Mouse (Mus musculus): ENCODE measurements at regions not wholly inside any gene's neighbourhood (a gene's known extent, or its start where the extent isn't known, plus 50 kb on each side); places are given as distances from the start of the nearest gene placed in this dataset.

DNA sequence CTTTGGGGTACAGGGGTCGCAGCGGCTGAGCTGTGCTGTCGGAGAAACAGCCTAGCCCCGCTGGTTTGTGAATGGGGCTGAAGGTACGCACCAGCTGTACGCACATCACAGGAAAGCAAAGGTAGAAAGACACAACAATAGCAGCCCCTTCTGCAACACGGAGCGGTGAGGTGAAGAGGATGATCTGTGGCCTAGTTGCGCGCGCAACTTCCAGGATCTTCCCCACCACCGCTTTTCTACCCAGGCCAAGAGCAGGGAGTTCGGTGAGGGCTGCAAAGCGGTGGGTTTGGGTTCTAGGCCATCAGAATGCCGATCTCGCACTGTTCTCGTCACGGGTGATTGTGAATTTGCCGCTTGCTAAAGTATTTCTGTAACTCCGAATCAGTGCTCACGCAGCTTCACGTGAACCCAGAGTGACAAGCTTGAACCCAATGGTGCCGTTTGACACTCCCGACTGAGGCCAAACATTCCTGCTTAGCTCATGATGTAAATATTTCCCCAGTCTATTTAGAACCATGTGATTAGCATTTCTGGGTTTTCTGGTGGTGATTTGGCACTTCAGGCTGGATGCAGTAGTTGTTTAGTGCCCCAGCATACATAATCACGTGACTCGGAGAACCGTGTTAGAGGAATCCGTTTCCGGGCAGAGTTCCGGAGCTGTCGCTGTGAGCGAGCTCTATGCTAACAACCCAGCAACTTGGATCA lies 54.7 kb downstream of the Cryaa start:
- H3K36me3 ChIP-seq (ENCODE audit: control insufficient read depth, insufficient read depth, low read length): no peaks in the 10 kb centered on the region
- ATAC-seq (ENCODE audit: insufficient number of reproducible peaks, low FRiP score, low TSS enrichment, low read depth) (no peak), DNase-seq (ENCODE audit: low spot score) (no peak)
- WGBS: 91% methylated on average over 32 of the region's 32 CpGs
- H3K9ac ChIP-seq (ENCODE audit: low read length): no peak overlapping the region
- H3K9me3 ChIP-seq (ENCODE audit: control insufficient read depth, low read length): no peaks in the 10 kb centered on the region
- H3K27ac ChIP-seq (replicated peaks; ENCODE audit: low read depth, low read length): no peak overlapping the region
- H3K4me3 ChIP-seq (ENCODE audit: low read depth, low read length): no peak overlapping the region
- H3K4me2 ChIP-seq (ENCODE audit: low read depth, severe bottlenecking): no peak overlapping the region
- peaks cover 5% of the 10 kb centered on the region for H3K4me1 ChIP-seq (ENCODE audit: control insufficient read depth, insufficient read depth, low read length)
- H3K27me3 ChIP-seq (ENCODE audit: control insufficient read depth, insufficient read depth, low read length): no peaks in the 10 kb centered on the region

DNA sequence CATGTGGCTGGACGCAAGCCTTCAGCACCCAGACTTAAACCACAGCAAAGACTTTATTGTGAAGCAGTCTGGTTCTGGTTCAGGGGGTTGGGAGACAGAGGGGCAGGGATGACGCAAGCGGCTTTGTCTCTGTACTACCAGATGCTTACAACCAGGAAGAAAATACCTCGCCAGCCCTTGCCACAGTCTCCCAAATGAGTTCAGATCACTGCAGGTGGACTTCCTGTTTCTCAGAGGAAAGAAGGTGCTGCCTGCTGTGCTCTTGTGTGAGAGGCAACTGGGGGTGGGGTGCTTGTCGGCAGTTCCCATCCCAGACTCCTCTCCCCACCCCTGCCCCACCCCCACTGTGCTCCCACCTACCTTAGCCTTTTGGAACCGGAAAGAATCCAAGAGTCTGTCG lies 56.9 kb downstream of the Cryaa start:
- no peaks in the 10 kb centered on the region for H3K9me3 ChIP-seq (ENCODE audit: control insufficient read depth, low read length)
- H3K4me2 ChIP-seq (ENCODE audit: low read depth, severe bottlenecking): no peak overlapping the region
- WGBS: 43% methylated on average over 7 of the region's 7 CpGs
- H3K27ac ChIP-seq (replicated peaks; ENCODE audit: low read depth, low read length): no peak overlapping the region
- ATAC-seq (ENCODE audit: insufficient number of reproducible peaks, low FRiP score, low TSS enrichment, low read depth): no peak
- H3K36me3 ChIP-seq (ENCODE audit: control insufficient read depth, insufficient read depth, low read length): no peaks in the 10 kb centered on the region
- peaks cover 5% of the 10 kb centered on the region for H3K4me1 ChIP-seq (ENCODE audit: control insufficient read depth, insufficient read depth, low read length)
- no peak overlapping the region for H3K4me3 ChIP-seq (ENCODE audit: low read depth, low read length)
- H3K27me3 ChIP-seq (ENCODE audit: control insufficient read depth, insufficient read depth, low read length): no peaks in the 10 kb centered on the region
- no peak overlapping the region for H3K9ac ChIP-seq (ENCODE audit: low read length)
- no peak for DNase-seq (ENCODE audit: low spot score)

DNA sequence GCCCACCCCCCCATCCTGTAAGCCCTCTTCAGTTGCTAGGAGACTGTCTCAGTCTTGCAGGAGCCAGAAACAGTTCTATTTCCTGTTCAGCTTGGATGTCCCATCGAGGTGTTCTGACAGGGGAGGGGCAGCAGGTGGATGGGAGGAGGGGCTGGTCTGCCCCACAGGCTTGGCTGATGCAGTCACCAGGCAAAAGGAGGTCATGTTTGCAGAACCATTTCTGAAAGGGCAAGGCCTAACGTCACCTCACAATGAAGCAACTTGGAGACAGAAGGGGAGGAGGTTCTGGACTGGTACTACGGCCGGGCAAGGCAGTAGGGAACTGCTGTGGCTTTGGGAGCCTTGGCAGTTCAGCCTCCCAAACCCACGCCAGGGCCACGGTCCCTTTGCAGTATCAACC lies 59.1 kb downstream of the Cryaa start:
- 90% methylated on average over 6 of the region's 6 CpGs for WGBS
- ATAC-seq (ENCODE audit: insufficient number of reproducible peaks, low FRiP score, low TSS enrichment, low read depth): no peak
- Histone ChIP-seq H3K27me3 (ENCODE audit: control insufficient read depth, insufficient read depth, low read length) (no peaks in the 10 kb centered on the region), H3K9me3 (ENCODE audit: control insufficient read depth, low read length) (no peaks in the 10 kb centered on the region), H3K4me1 (ENCODE audit: control insufficient read depth, insufficient read depth, low read length) (peaks cover 5% of the 10 kb centered on the region), H3K4me3 (ENCODE audit: low read depth, low read length) (no peak overlapping the region), H3K4me2 (ENCODE audit: low read depth, severe bottlenecking) (no peak overlapping the region), H3K36me3 (ENCODE audit: control insufficient read depth, insufficient read depth, low read length) (no peaks in the 10 kb centered on the region), H3K27ac (replicated peaks; ENCODE audit: low read depth, low read length) (no peak overlapping the region), H3K9ac (ENCODE audit: low read length) (no peak overlapping the region)
- DNase-seq (ENCODE audit: low spot score): no peak

- H3K27me3 ChIP-seq (ENCODE audit: control insufficient read depth, insufficient read depth, low read length): no peaks in the 10 kb centered on the region
- no peak overlapping the region for H3K4me3 ChIP-seq (ENCODE audit: low read depth, low read length)
- no peak overlapping the region for H3K4me2 ChIP-seq (ENCODE audit: low read depth, severe bottlenecking)
- ATAC-seq (ENCODE audit: insufficient number of reproducible peaks, low FRiP score, low TSS enrichment, low read depth): no peak
- DNase-seq (ENCODE audit: low spot score): no peak
- no peak overlapping the region for H3K27ac ChIP-seq (replicated peaks; ENCODE audit: low read depth, low read length)
- 66% methylated on average over 3 of the region's 3 CpGs for WGBS
- peaks cover 5% of the 10 kb centered on the region for H3K4me1 ChIP-seq (ENCODE audit: control insufficient read depth, insufficient read depth, low read length)
- H3K36me3 ChIP-seq (ENCODE audit: control insufficient read depth, insufficient read depth, low read length): no peaks in the 10 kb centered on the region
- no peak overlapping the region for H3K9ac ChIP-seq (ENCODE audit: low read length)
- H3K9me3 ChIP-seq (ENCODE audit: control insufficient read depth, low read length): no peaks in the 10 kb centered on the region
These were observed 60.6 kb downstream of the Cryaa start for GRCm38 (mm10) chr17:31738249-31738648.

DNA sequence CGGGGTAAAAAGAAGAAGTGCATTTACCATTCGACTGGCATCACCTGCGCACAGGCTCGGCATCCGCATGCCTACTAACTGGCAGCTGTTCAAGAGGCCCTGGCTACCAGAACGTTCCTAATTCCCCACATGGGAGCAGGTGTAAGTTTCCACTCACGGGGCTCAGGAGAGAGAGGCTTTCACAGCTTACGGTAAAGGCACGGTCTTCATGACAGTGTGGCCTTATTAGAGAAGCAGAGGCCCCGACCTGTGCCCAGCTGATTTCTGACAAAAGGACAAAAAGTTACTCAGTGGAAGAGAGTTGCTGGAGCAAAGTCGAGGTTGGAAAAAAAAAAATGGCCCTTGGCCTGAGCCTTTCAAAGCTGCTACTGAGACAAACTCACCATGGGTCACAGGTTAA lies 62.0 kb downstream of the Cryaa start:
- no peak overlapping the region for H3K4me3 ChIP-seq (ENCODE audit: low read depth, low read length)
- H3K9me3 ChIP-seq (ENCODE audit: control insufficient read depth, low read length): no peaks in the 10 kb centered on the region
- peaks cover 3% of the 10 kb centered on the region for H3K4me1 ChIP-seq (ENCODE audit: control insufficient read depth, insufficient read depth, low read length)
- WGBS: 74% methylated on average over 11 of the region's 11 CpGs
- no peak overlapping the region for H3K9ac ChIP-seq (ENCODE audit: low read length)
- H3K4me2 ChIP-seq (ENCODE audit: low read depth, severe bottlenecking): no peak overlapping the region
- DNase-seq (ENCODE audit: low spot score) (no peak), ATAC-seq (ENCODE audit: insufficient number of reproducible peaks, low FRiP score, low TSS enrichment, low read depth) (no peak)
- H3K36me3 ChIP-seq (ENCODE audit: control insufficient read depth, insufficient read depth, low read length): no peaks in the 10 kb centered on the region
- H3K27ac ChIP-seq (replicated peaks; ENCODE audit: low read depth, low read length): no peak overlapping the region
- H3K27me3 ChIP-seq (ENCODE audit: control insufficient read depth, insufficient read depth, low read length): no peaks in the 10 kb centered on the region

DNA sequence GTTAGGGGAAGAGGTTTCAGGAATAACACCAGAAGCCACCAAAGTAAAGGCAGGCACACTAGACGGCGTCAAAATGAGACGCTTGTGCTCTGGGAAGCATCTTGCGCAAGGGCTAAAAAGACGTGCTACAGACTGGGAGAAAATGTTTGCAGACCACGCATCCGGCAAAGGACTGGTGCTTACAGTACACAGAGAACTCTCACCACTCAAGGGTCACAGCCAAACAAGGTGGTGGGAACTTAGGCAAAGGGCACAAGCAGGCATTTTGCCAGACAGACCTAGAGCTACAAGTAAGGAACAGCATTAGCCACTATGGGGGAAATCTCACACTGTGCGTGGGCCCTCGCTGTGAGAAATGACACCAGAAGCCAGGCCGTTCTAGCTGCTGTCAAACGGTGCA lies 62.5 kb downstream of the Cryaa start:
- no peaks in the 10 kb centered on the region for H3K4me1 ChIP-seq (ENCODE audit: control insufficient read depth, insufficient read depth, low read length)
- 78% methylated on average over 11 of the region's 11 CpGs for WGBS
- no peak overlapping the region for H3K27ac ChIP-seq (replicated peaks; ENCODE audit: low read depth, low read length)
- DNase-seq (ENCODE audit: low spot score) (no peak), ATAC-seq (ENCODE audit: insufficient number of reproducible peaks, low FRiP score, low TSS enrichment, low read depth) (no peak)
- H3K9ac ChIP-seq (ENCODE audit: low read length): no peak overlapping the region
- no peak overlapping the region for H3K4me3 ChIP-seq (ENCODE audit: low read depth, low read length)
- no peaks in the 10 kb centered on the region for H3K27me3 ChIP-seq (ENCODE audit: control insufficient read depth, insufficient read depth, low read length)
- no peaks in the 10 kb centered on the region for H3K36me3 ChIP-seq (ENCODE audit: control insufficient read depth, insufficient read depth, low read length)
- H3K4me2 ChIP-seq (ENCODE audit: low read depth, severe bottlenecking): no peak overlapping the region
- no peaks in the 10 kb centered on the region for H3K9me3 ChIP-seq (ENCODE audit: control insufficient read depth, low read length)

- ATAC-seq (ENCODE audit: insufficient number of reproducible peaks, low FRiP score, low TSS enrichment, low read depth) (no peak), DNase-seq (ENCODE audit: low spot score) (no peak)
- Histone ChIP-seq H3K27me3 (ENCODE audit: control insufficient read depth, insufficient read depth, low read length) (no peaks in the 10 kb centered on the region), H3K4me1 (ENCODE audit: control insufficient read depth, insufficient read depth, low read length) (peaks cover 8% of the 10 kb centered on the region; the same call in 1 of the 2 replicates), H3K9me3 (ENCODE audit: control insufficient read depth, low read length) (no peaks in the 10 kb centered on the region), H3K9ac (ENCODE audit: low read length) (no peak overlapping the region), H3K4me2 (ENCODE audit: low read depth, severe bottlenecking) (no peak overlapping the region), H3K27ac (replicated peaks; ENCODE audit: low read depth, low read length) (no peak overlapping the region), H3K4me3 (ENCODE audit: low read depth, low read length) (no peak overlapping the region), H3K36me3 (ENCODE audit: control insufficient read depth, insufficient read depth, low read length) (no peaks in the 10 kb centered on the region)
- 90% methylated on average over 4 of the region's 4 CpGs for WGBS
These were observed 66.0 kb downstream of the Cryaa start for GRCm38 (mm10) chr17:31743656-31744055.

GRCm38 (mm10) chr17:31746198-31747111 lies 68.8 kb downstream of the Cryaa start:
- Histone ChIP-seq H3K9me3 (ENCODE audit: control insufficient read depth, low read length) (no peaks in the 10 kb centered on the region), H3K4me2 (ENCODE audit: low read depth, severe bottlenecking) (no peak overlapping the region), H3K27ac (replicated peaks; ENCODE audit: low read depth, low read length) (peak overlapping the region; percentile 3; the same call in 1 of the 2 replicates), H3K4me3 (ENCODE audit: low read depth, low read length) (no peak overlapping the region), H3K9ac (ENCODE audit: low read length) (peak overlapping the region; percentile 34; the same call in 1 of the 2 replicates), H3K36me3 (ENCODE audit: control insufficient read depth, insufficient read depth, low read length) (no peaks in the 10 kb centered on the region), H3K4me1 (ENCODE audit: control insufficient read depth, insufficient read depth, low read length) (peaks cover 8% of the 10 kb centered on the region; the same call in 1 of the 2 replicates), H3K27me3 (ENCODE audit: control insufficient read depth, insufficient read depth, low read length) (no peaks in the 10 kb centered on the region)
- WGBS: 46% methylated on average over 20 of the region's 20 CpGs
- ATAC-seq (ENCODE audit: insufficient number of reproducible peaks, low FRiP score, low TSS enrichment, low read depth): no peak
- peak; percentile 49 for DNase-seq (ENCODE audit: low spot score)

All from limb, embryonic 11.5 days (tissue).